Mouse (Mus musculus) right cerebral cortex, adult 2 months (tissue): ENCODE results near the gene Stk38.
"Not testable (repeated sequence)": the region's sequence is repeated elsewhere in the genome, so short reads cannot be mapped to it uniquely, and the experiment has no call there.

Experiments
- DNase-seq, 2 experiments: peaks; one replicate each; pipeline ENCODE4 v3.0.0; 2021 to 2022; ENCODE audit warnings: low spot score in 2 of 2

Gene Stk38

GRCm38 (mm10) chr17:29008326-29008650, 493 bp upstream of the Stk38 start:
- no peak for DNase-seq

- DNase-seq = peak in 1 of 2 experiments; percentile 17
Observed at GRCm38 (mm10) chr17:29007243-29007640, 553 bp downstream of the Stk38 start.

- no peak for DNase-seq
Observed at GRCm38 (mm10) chr17:29006812-29007211, 983 bp downstream of the Stk38 start.

- no peak for DNase-seq
Observed at GRCm38 (mm10) chr17:29005002-29005401, 2.8 kb downstream of the Stk38 start.

GRCm38 (mm10) chr17:29003740-29004139, 4.1 kb downstream of the Stk38 start:
- DNase-seq = no peak

GRCm38 (mm10) chr17:29000465-29000864, 7.3 kb downstream of the Stk38 start:
- DNase-seq = no peak

GRCm38 (mm10) chr17:28994615-28995014, 13.2 kb downstream of the Stk38 start:
- no peak for DNase-seq

- DNase-seq = not testable (repeated sequence)
Observed at GRCm38 (mm10) chr17:28993004-28993403, 14.8 kb downstream of the Stk38 start.

GRCm38 (mm10) chr17:28992105-28992504, 15.7 kb downstream of the Stk38 start:
- DNase-seq = peak; percentile 38 to 57

GRCm38 (mm10) chr17:28991286-28991685, 16.5 kb downstream of the Stk38 start:
- DNase-seq = no peak

- DNase-seq = no peak
Observed at GRCm38 (mm10) chr17:28990060-28990459, 17.7 kb downstream of the Stk38 start.

- DNase-seq = no peak
Observed at GRCm38 (mm10) chr17:28988996-28989395, 18.8 kb downstream of the Stk38 start.

- DNase-seq = no peak
Observed at GRCm38 (mm10) chr17:28988291-28988690, 19.5 kb downstream of the Stk38 start.

GRCm38 (mm10) chr17:28987713-28988112, 20.1 kb downstream of the Stk38 start:
- no peak for DNase-seq

- DNase-seq = no peak
Observed at GRCm38 (mm10) chr17:28986833-28987232, 21.0 kb downstream of the Stk38 start.

- no peak for DNase-seq
Observed at GRCm38 (mm10) chr17:28984724-28985420, 22.9 kb downstream of the Stk38 start.

GRCm38 (mm10) chr17:28982591-28982990, 25.2 kb downstream of the Stk38 start:
- no peak for DNase-seq

- DNase-seq = no peak
Observed at GRCm38 (mm10) chr17:28981081-28981480, 26.7 kb downstream of the Stk38 start.

- no peak for DNase-seq
Observed at GRCm38 (mm10) chr17:28979091-28979490, 28.7 kb downstream of the Stk38 start.

GRCm38 (mm10) chr17:28970122-28970521, 37.7 kb downstream of the Stk38 start:
- DNase-seq = no peak

- DNase-seq = no peak
Observed at GRCm38 (mm10) chr17:28967021-28967610, 40.7 kb downstream of the Stk38 start.

GRCm38 (mm10) chr17:28961596-28961995, 46.2 kb downstream of the Stk38 start:
- DNase-seq = no peak

- DNase-seq = no peak
Observed at GRCm38 (mm10) chr17:28960597-28960996, 47.2 kb downstream of the Stk38 start.

GRCm38 (mm10) chr17:28954416-28954815, 53.4 kb downstream of the Stk38 start:
- DNase-seq = no peak
